Mouse (Mus musculus) G1E (cell line): ENCODE data around the gene Npas3.

Source experiments
- CTCF ChIP-seq: IDR thresholded peaks from 2 replicates; pipeline ENCODE4 v1.5.1; 2012; ENCODE audit warnings: low read depth, low read length, inconsistent platforms, mixed read lengths
- GATA1 ChIP-seq: IDR thresholded peaks from 2 replicates; pipeline ENCODE4 v1.6.1; 2012; ENCODE audit warnings: borderline replicate concordance, low read length, inconsistent platforms, mixed read lengths
- GATA2 ChIP-seq: IDR thresholded peaks from 2 replicates; pipeline ENCODE4 v1.6.1; 2012; ENCODE audit warnings: low read depth, low read length, inconsistent platforms, borderline replicate concordance
- POLR2AphosphoS5 ChIP-seq: IDR thresholded peaks from 2 replicates; pipeline ENCODE4 v1.6.1; 2012; ENCODE audit warnings: low read depth, low read length, inconsistent platforms; ENCODE audit not compliant: insufficient replicate concordance
- TAL1 ChIP-seq: conservative IDR thresholded peaks from 2 replicates; pipeline ENCODE4 v1.6.1; 2012; ENCODE audit warnings: low read depth, low read length, inconsistent platforms, mixed read lengths

DNA sequence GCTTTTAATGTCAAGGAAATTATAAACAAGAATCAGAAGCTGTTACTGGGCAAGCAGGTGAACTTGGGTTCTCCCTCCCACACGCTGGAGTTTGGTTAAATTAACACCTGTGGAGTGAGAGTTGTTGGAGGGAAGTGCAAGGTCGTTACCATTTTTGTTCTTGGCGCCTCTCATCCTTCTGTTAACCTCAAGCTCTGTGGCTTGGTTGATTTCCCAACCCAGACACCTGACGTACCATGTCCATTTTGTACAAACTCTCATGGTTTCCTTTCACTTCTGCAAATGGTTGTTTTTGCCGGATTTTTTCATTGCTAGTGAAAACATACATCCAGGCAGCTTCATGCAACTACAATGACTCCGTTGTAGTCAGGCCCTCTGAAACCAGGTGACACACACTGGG lies 28.9 kb downstream of the Npas3 start:
- TF ChIP-seq GATA1 (no peak), CTCF (no peak), TAL1 (no peak), POLR2AphosphoS5 (no peak), GATA2 (no peak)
